Mouse (Mus musculus): ENCODE measurements around the gene BC107364. TPM values are rescaled to one million over a fixed set of nuclear protein-coding genes. Genes with fewer than 3 reads are reported as not detected.
A peak's percentile ranks its signal among the peaks of the same experiment; 100 is the strongest.
"Not testable (repeated sequence)": the region's sequence is repeated elsewhere in the genome, so short reads cannot be mapped to it uniquely, and the experiment has no call there.

Gene BC107364
- polyA plus RNA-seq, 1 experiment, result not detected

- H3K36me3 ChIP-seq (ENCODE audit: control insufficient read depth, insufficient read depth, low read length), result no peaks in the 10 kb centered on the region
- DNase-seq (ENCODE audit: low read depth in 1 of 2, low spot score in 2 of 2), result peak; percentile 54 to 83
- 1% methylated on average over 64 of the region's 64 CpGs for WGBS
These were observed 37.8 kb downstream of the BC107364 start for GRCm38 (mm10) chr3:96414126-96414950.

GRCm38 (mm10) chr3:96413581-96414125 is 38.5 kb downstream of the BC107364 start:
- no peak overlapping the region for H3K27ac ChIP-seq (ENCODE audit: insufficient read depth, low read length)
- WGBS, result 84% methylated on average over 9 of the region's 9 CpGs
- peaks cover 5% of the 10 kb centered on the region for H3K27me3 ChIP-seq (ENCODE audit: control insufficient read depth, insufficient read depth, low read length)
- H3K4me1 ChIP-seq (ENCODE audit: control insufficient read depth, insufficient read depth, insufficient read length), result peaks cover 4% of the 10 kb centered on the region
- peak overlapping the region; percentile 87; the same call in 1 of the 2 replicates for H3K4me3 ChIP-seq (ENCODE audit: extremely low read depth, insufficient read depth, insufficient read length)
- no peak for DNase-seq (ENCODE audit: low read depth in 1 of 2, low spot score in 2 of 2)
- H3K36me3 ChIP-seq (ENCODE audit: control insufficient read depth, insufficient read depth, low read length), result no peaks in the 10 kb centered on the region
- no peak for TF ChIP-seq POLR2A (IDR thresholded peaks at IDR 0.05; ENCODE audit: low read depth, low read length)
- no peak for TF ChIP-seq CTCF (IDR thresholded peaks at IDR 0.05; ENCODE audit: extremely low read depth, insufficient read depth, insufficient read length, insufficient replicate concordance)

More at GRCm38 (mm10) chr3:96414126-96414950, 37.8 kb downstream of the BC107364 start:
- Histone ChIP-seq H3K4me3 (ENCODE audit: extremely low read depth, insufficient read depth, insufficient read length) (peak overlapping the region; percentile 87), H3K27ac (ENCODE audit: insufficient read depth, low read length) (peak overlapping the region; percentile 87), H3K27me3 (ENCODE audit: control insufficient read depth, insufficient read depth, low read length) (peaks cover 2% of the 10 kb centered on the region; the same call in 1 of the 2 replicates), H3K4me1 (ENCODE audit: control insufficient read depth, insufficient read depth, insufficient read length) (peaks cover 4% of the 10 kb centered on the region)
- TF ChIP-seq POLR2A (IDR thresholded peaks at IDR 0.05; ENCODE audit: low read depth, low read length), result peak; percentile 52
- no peak for TF ChIP-seq CTCF (IDR thresholded peaks at IDR 0.05; ENCODE audit: extremely low read depth, insufficient read depth, insufficient read length, insufficient replicate concordance)

GRCm38 (mm10) chr3:96411821-96412220 is 40.3 kb downstream of the BC107364 start:
- TF ChIP-seq CTCF (IDR thresholded peaks at IDR 0.05; ENCODE audit: extremely low read depth, insufficient read depth, insufficient read length, insufficient replicate concordance) (no peak), POLR2A (IDR thresholded peaks at IDR 0.05; ENCODE audit: low read depth, low read length) (no peak)
- no peaks in the 10 kb centered on the region for H3K36me3 ChIP-seq (ENCODE audit: control insufficient read depth, insufficient read depth, low read length)
- H3K4me1 ChIP-seq (ENCODE audit: control insufficient read depth, insufficient read depth, insufficient read length), result peaks cover 4% of the 10 kb centered on the region
- 80% methylated on average over 3 of the region's 3 CpGs for WGBS
- H3K27ac ChIP-seq (ENCODE audit: insufficient read depth, low read length), result no peak overlapping the region
- no peak for DNase-seq (ENCODE audit: low read depth in 1 of 2, low spot score in 2 of 2)
- no peak overlapping the region for H3K4me3 ChIP-seq (ENCODE audit: extremely low read depth, insufficient read depth, insufficient read length)
- peaks cover 6% of the 10 kb centered on the region for H3K27me3 ChIP-seq (ENCODE audit: control insufficient read depth, insufficient read depth, low read length)

GRCm38 (mm10) chr3:96410966-96411365 is 41.1 kb downstream of the BC107364 start:
- no peak for DNase-seq (ENCODE audit: low read depth in 1 of 2, low spot score in 2 of 2)
- Histone ChIP-seq H3K36me3 (ENCODE audit: control insufficient read depth, insufficient read depth, low read length) (no peaks in the 10 kb centered on the region), H3K27me3 (ENCODE audit: control insufficient read depth, insufficient read depth, low read length) (peaks cover 7% of the 10 kb centered on the region), H3K27ac (ENCODE audit: insufficient read depth, low read length) (no peak overlapping the region), H3K4me1 (ENCODE audit: control insufficient read depth, insufficient read depth, insufficient read length) (peaks cover 4% of the 10 kb centered on the region), H3K4me3 (ENCODE audit: extremely low read depth, insufficient read depth, insufficient read length) (no peak overlapping the region)
- no peak for TF ChIP-seq POLR2A (IDR thresholded peaks at IDR 0.05; ENCODE audit: low read depth, low read length)
- no peak for TF ChIP-seq CTCF (IDR thresholded peaks at IDR 0.05; ENCODE audit: extremely low read depth, insufficient read depth, insufficient read length, insufficient replicate concordance)
- WGBS, result 80% methylated on average over 5 of the region's 5 CpGs

- H3K36me3 ChIP-seq (ENCODE audit: control insufficient read depth, insufficient read depth, low read length), result no peaks in the 10 kb centered on the region
- WGBS, result 10% methylated on average over 31 of the region's 31 CpGs
- TF ChIP-seq CTCF (IDR thresholded peaks at IDR 0.05; ENCODE audit: extremely low read depth, insufficient read depth, insufficient read length, insufficient replicate concordance) (no peak), POLR2A (IDR thresholded peaks at IDR 0.05; ENCODE audit: low read depth, low read length) (no peak)
- peaks cover 12% of the 10 kb centered on the region for H3K27me3 ChIP-seq (ENCODE audit: control insufficient read depth, insufficient read depth, low read length)
- DNase-seq (ENCODE audit: low read depth in 1 of 2, low spot score in 2 of 2), result no peak
- H3K4me3 ChIP-seq (ENCODE audit: extremely low read depth, insufficient read depth, insufficient read length), result no peak overlapping the region
- H3K27ac ChIP-seq (ENCODE audit: insufficient read depth, low read length), result no peak overlapping the region
- H3K4me1 ChIP-seq (ENCODE audit: control insufficient read depth, insufficient read depth, insufficient read length), result peaks cover 4% of the 10 kb centered on the region
These were observed 42.3 kb downstream of the BC107364 start for GRCm38 (mm10) chr3:96409701-96410246.

- H3K27ac ChIP-seq (ENCODE audit: insufficient read depth, low read length); H3K4me1 ChIP-seq (ENCODE audit: control insufficient read depth, insufficient read depth, insufficient read length); DNase-seq (ENCODE audit: low read depth in 1 of 2, low spot score in 2 of 2); H3K4me3 ChIP-seq (ENCODE audit: extremely low read depth, insufficient read depth, insufficient read length); H3K36me3 ChIP-seq (ENCODE audit: control insufficient read depth, insufficient read depth, low read length): not testable (repeated sequence)
- H3K27me3 ChIP-seq (ENCODE audit: control insufficient read depth, insufficient read depth, low read length), result peaks cover 24% of the 10 kb centered on the region
- WGBS, result 91% methylated on average over 8 of the region's 10 CpGs
These were observed 44.0 kb downstream of the BC107364 start for GRCm38 (mm10) chr3:96408111-96408510.

Data from spleen, adult 2 months (tissue).